8 mouse cellular contexts compared by ENCODE assay signal in genomic region chr2:158153728-158154343, GRCm38 (mm10). TPM values are rescaled to one million over a fixed set of nuclear protein-coding genes. Genes with fewer than 3 reads are reported as not detected.
DNase-seq lines count a peak whose midpoint lies in the region; ATAC-seq and TF ChIP-seq lines count a peak whose summit lies in the region.

No protein-coding gene starts in this region.

- peak overlapping the region; percentile 82 for H3K4me2 ChIP-seq in heart, embryonic 12.5 days
- peak overlapping the region; percentile 74 for H3K4me2 ChIP-seq in heart, embryonic 14.5 days (ENCODE audit: low read length)
- H3K4me2 ChIP-seq in liver, embryonic 15.5 days = peak overlapping the region; percentile 88
- peak overlapping the region; percentile 66 for H3K4me2 ChIP-seq in neural tube, embryonic 12.5 days (replicated peaks)

- no peak for TF ChIP-seq POLR2A in bone marrow macrophage, adult 2 months (IDR thresholded peaks at IDR 0.05; ENCODE audit: borderline replicate concordance, low read depth, low read length)

- peak overlapping the region; percentile 49 for H3K4me3 ChIP-seq in heart, embryonic 12.5 days
- H3K4me3 ChIP-seq in bone marrow macrophage, adult 2 months (ENCODE audit: insufficient read depth, low read length) = peak overlapping the region; percentile 52
- peak overlapping the region; percentile 38 to 48 for H3K4me3 ChIP-seq in heart, embryonic 14.5 days (ENCODE audit: control insufficient read depth in 1 of 2, insufficient read depth in 1 of 2, low read depth in 1 of 2, low read length in 2 of 2)
- H3K4me3 ChIP-seq in liver, embryonic 15.5 days (replicated peaks) = peak overlapping the region; percentile 60
- peak overlapping the region; percentile 23 for H3K4me3 ChIP-seq in neural tube, embryonic 12.5 days

- H3K27ac ChIP-seq in heart, embryonic 12.5 days (ENCODE audit: poor library complexity, severe bottlenecking) = peak overlapping the region; percentile 23; the same call in 1 of the 2 replicates
- H3K27ac ChIP-seq in bone marrow macrophage, adult 2 months (ENCODE audit: insufficient read depth, low read depth, low read length) = no peak overlapping the region
- peak overlapping the region in 1 of 2 experiments; percentile 10; a peak in 1 of 4 replicates for H3K27ac ChIP-seq in heart, embryonic 14.5 days (replicated peaks in 1 of 2; ENCODE audit: control insufficient read depth in 1 of 2, insufficient read depth in 1 of 2, low read depth in 2 of 2, low read length in 2 of 2)
- H3K27ac ChIP-seq in liver, embryonic 15.5 days (replicated peaks) = peak overlapping the region; percentile 81
- no peak overlapping the region for H3K27ac ChIP-seq in neural tube, embryonic 12.5 days

- H3K36me3 ChIP-seq in heart, embryonic 12.5 days = no peaks in the 10 kb centered on the region
- H3K36me3 ChIP-seq in heart, embryonic 14.5 days (ENCODE audit: control insufficient read depth, insufficient read depth, low read length) = no peaks in the 10 kb centered on the region
- no peaks in the 10 kb centered on the region for H3K36me3 ChIP-seq in liver, embryonic 15.5 days (replicated peaks)
- H3K36me3 ChIP-seq in neural tube, embryonic 12.5 days = 0 out of 2 replicates have a peak, but pooled peaks cover 4% of the 10 kb centered on the region

- H3K9ac ChIP-seq in heart, embryonic 12.5 days = peak overlapping the region; percentile 73
- peak overlapping the region; percentile 64 for H3K9ac ChIP-seq in heart, embryonic 14.5 days (ENCODE audit: low read length)
- peak overlapping the region; percentile 64 for H3K9ac ChIP-seq in liver, embryonic 15.5 days
- peak overlapping the region; percentile 39; the same call in 1 of the 2 replicates for H3K9ac ChIP-seq in neural tube, embryonic 12.5 days

- 2% methylated on average over 22 of the region's 22 CpGs for WGBS in heart, embryonic 12.5 days
- WGBS in heart, embryonic 14.5 days = 2% methylated on average over 22 of the region's 22 CpGs
- WGBS in liver, embryonic 15.5 days (ENCODE audit: insufficient replicate concordance) = under 1% methylated on average over 22 of the region's 22 CpGs
- 2% methylated on average over 22 of the region's 22 CpGs for WGBS in neural tube, embryonic 12.5 days

- 0 out of 2 replicates have a peak, but pooled peaks cover 4% of the 10 kb centered on the region for H3K27me3 ChIP-seq in heart, embryonic 12.5 days (replicated peaks)
- H3K27me3 ChIP-seq in heart, embryonic 14.5 days (ENCODE audit: control insufficient read depth, insufficient read depth, low read length) = no peaks in the 10 kb centered on the region
- no peaks in the 10 kb centered on the region for H3K27me3 ChIP-seq in liver, embryonic 15.5 days
- no peaks in the 10 kb centered on the region for H3K27me3 ChIP-seq in neural tube, embryonic 12.5 days (replicated peaks)

- TF ChIP-seq CTCF in bone marrow macrophage, adult 2 months (IDR thresholded peaks at IDR 0.05; ENCODE audit: low read depth, low read length) = no peak

- H3K4me1 ChIP-seq in heart, embryonic 12.5 days (replicated peaks) = peaks cover 17% of the 10 kb centered on the region
- peaks cover 30% of the 10 kb centered on the region for H3K4me1 ChIP-seq in bone marrow macrophage, adult 2 months (ENCODE audit: control insufficient read depth, insufficient read depth, low read length)
- H3K4me1 ChIP-seq in heart, embryonic 14.5 days (ENCODE audit: control insufficient read depth in 2 of 2, insufficient read depth in 2 of 2, low read length in 2 of 2) = peaks cover 7 to 20% of the 10 kb centered on the region in 2 experiments
- H3K4me1 ChIP-seq in liver, embryonic 15.5 days (replicated peaks) = peaks cover 51% of the 10 kb centered on the region
- H3K4me1 ChIP-seq in neural tube, embryonic 12.5 days = peaks cover 7% of the 10 kb centered on the region; the same call in 1 of the 2 replicates

- DNase-seq in heart, adult 9 months (ENCODE audit: low spot score in 2 of 2) = no peak
- DNase-seq in cerebellum, postnatal 36 days = no peak
- no peak for DNase-seq in cerebellum, adult 9-10 months

- H3K9me3 ChIP-seq in heart, embryonic 12.5 days (replicated peaks) = peaks cover 6% of the 10 kb centered on the region
- H3K9me3 ChIP-seq in heart, embryonic 14.5 days (ENCODE audit: control insufficient read depth, low read length) = peaks cover 6% of the 10 kb centered on the region; the same call in 1 of the 2 replicates
- H3K9me3 ChIP-seq in liver, embryonic 15.5 days (replicated peaks) = no peaks in the 10 kb centered on the region; the same call in 1 of the 2 replicates
- H3K9me3 ChIP-seq in neural tube, embryonic 12.5 days = 0 out of 2 replicates have a peak, but pooled peaks cover 4% of the 10 kb centered on the region

- ATAC-seq in heart, embryonic 12.5 days (ENCODE audit: insufficient number of reproducible peaks, low FRiP score) = peak; percentile 24; the same call in 1 of the 2 replicates
- ATAC-seq in heart, embryonic 14.5 days (ENCODE audit: insufficient number of reproducible peaks, insufficient read depth, low FRiP score, low read depth) = no peak
- ATAC-seq in liver, embryonic 15.5 days (ENCODE audit: insufficient read depth) = peak; percentile 63
- ATAC-seq in neural tube, embryonic 12.5 days (ENCODE audit: low FRiP score, low read depth) = no peak

RNA-seq across cellular contexts. Expression of gene Tgm2, which starts 7.6 kb away (rescaled TPM):
- 227 and 231 TPM in 2 replicates for polyA plus RNA-seq in heart, embryonic 12.5 days (2016; fragmentation: Nextera tagmentation; extraction: Ambion mirVana)
- 13.2 and 14.6 TPM in 2 replicates for polyA plus RNA-seq in bone marrow macrophage, adult 2 months (2012; ENCODE audit: insufficient read depth, insufficient read length, missing spikeins)
- polyA plus RNA-seq in heart, embryonic 14.5 days (2014; fragmentation: Nextera tagmentation; extraction: Ambion mirVana) = 140 and 160 TPM in 2 replicates
- 67.7 and 77.8 TPM in 2 replicates for polyA plus RNA-seq in liver, embryonic 15.5 days (2015; fragmentation: Nextera tagmentation; extraction: Ambion mirVana)
- polyA plus RNA-seq in neural tube, embryonic 12.5 days (2016; fragmentation: Nextera tagmentation; extraction: Ambion mirVana) = 11.8 and 12.3 TPM in 2 replicates

Comparison
In these comparisons a context has a peak if more than half of its experiments do, and no peak if none do; other contexts are left out.
1. ATAC-seq: peak in heart, embryonic 12.5 days (single experiment) and liver, embryonic 15.5 days (single experiment); none in heart, embryonic 14.5 days (single experiment) and neural tube, embryonic 12.5 days (single experiment).
2. H3K27ac ChIP-seq: peak in heart, embryonic 12.5 days (single experiment) and liver, embryonic 15.5 days (single experiment); none in bone marrow macrophage, adult 2 months (single experiment) and neural tube, embryonic 12.5 days (single experiment).
3. Peak in every context shown above with its lines, with median percentiles within 50 percentile points of each other: H3K4me2 ChIP-seq, H3K4me3 ChIP-seq and H3K9ac ChIP-seq.